Comparison of ENCODE assay signal across 19 mouse cellular contexts in genomic region chr5:136511378-136511777, GRCm38 (mm10). TPM values are rescaled to one million over a fixed set of nuclear protein-coding genes. Genes with fewer than 3 reads are reported as not detected.
A peak's percentile ranks its signal among the peaks of the same experiment; 100 is the strongest.
DNase-seq lines count a peak whose midpoint lies in the region; ATAC-seq and TF ChIP-seq lines count a peak whose summit lies in the region.
"Had no signal": no experiment of that assay in that cellular context is flagged by ENCODE, and none has a peak within 500 bp of the region (broad histone marks: within the 10 kb centered on the region; RNA-seq: fewer than 3 reads in every experiment).

No protein-coding gene starts in this region.

- H3K4me1 ChIP-seq in forebrain, embryonic 14.5 days (ENCODE audit: control insufficient read depth, insufficient read depth, low read length): peaks cover 10% of the 10 kb centered on the region
- H3K4me1 ChIP-seq in forebrain, embryonic 11.5 days (replicated peaks; ENCODE audit: control insufficient read depth, insufficient read depth, low read length): no peaks in the 10 kb centered on the region
- peaks cover 42% of the 10 kb centered on the region for H3K4me1 ChIP-seq in kidney, adult 2 months (ENCODE audit: control insufficient read depth, insufficient read depth, low read length)
- H3K4me1 ChIP-seq in neural tube, embryonic 13.5 days (replicated peaks): peaks cover 42% of the 10 kb centered on the region

- H3K4me2 ChIP-seq in forebrain, embryonic 14.5 days (ENCODE audit: low read length): no peak overlapping the region
- H3K4me2 ChIP-seq in forebrain, embryonic 11.5 days (ENCODE audit: low read depth, low read length, severe bottlenecking): no peak overlapping the region
- H3K4me2 ChIP-seq in neural tube, embryonic 13.5 days: no peak overlapping the region
- H3K4me2 ChIP-seq: stomach, embryonic 15.5 days had no signal

- H3K27ac ChIP-seq in forebrain, embryonic 14.5 days (ENCODE audit: low read depth, low read length): no peak overlapping the region
- H3K27ac ChIP-seq in forebrain, embryonic 11.5 days (ENCODE audit: low read depth, low read length): no peak overlapping the region
- peak overlapping the region; percentile 77 for H3K27ac ChIP-seq in kidney, adult 2 months (ENCODE audit: insufficient read depth, low read depth, low read length)
- H3K27ac ChIP-seq in neural tube, embryonic 13.5 days (replicated peaks): 0 out of 2 replicates have a peak overlapping the region, but pooled peaks have one; percentile 33
- H3K27ac ChIP-seq: layer of hippocampus, adult 2 months; macrophage; stomach, embryonic 15.5 days had no signal

- H3K36me3 ChIP-seq in forebrain, embryonic 14.5 days (ENCODE audit: control insufficient read depth, insufficient read depth, low read length): no peaks in the 10 kb centered on the region
- no peaks in the 10 kb centered on the region for H3K36me3 ChIP-seq in forebrain, embryonic 11.5 days (ENCODE audit: control insufficient read depth, insufficient read depth, low read length)
- H3K36me3 ChIP-seq in kidney, adult 2 months (ENCODE audit: control insufficient read depth, insufficient read depth, low read length): no peaks in the 10 kb centered on the region
- H3K36me3 ChIP-seq in neural tube, embryonic 13.5 days: no peaks in the 10 kb centered on the region
- H3K36me3 ChIP-seq: stomach, embryonic 15.5 days had no signal

- H3K27me3 ChIP-seq in forebrain, embryonic 14.5 days (replicated peaks; ENCODE audit: control insufficient read depth, insufficient read depth, low read length): no peaks in the 10 kb centered on the region
- no peaks in the 10 kb centered on the region for H3K27me3 ChIP-seq in forebrain, embryonic 11.5 days (ENCODE audit: control insufficient read depth, insufficient read depth, low read length)
- no peaks in the 10 kb centered on the region for H3K27me3 ChIP-seq in kidney, adult 2 months (replicated peaks; ENCODE audit: control insufficient read depth, insufficient read depth, low read length)
- no peaks in the 10 kb centered on the region for H3K27me3 ChIP-seq in neural tube, embryonic 13.5 days
- H3K27me3 ChIP-seq: stomach, embryonic 15.5 days had no signal

- no peak overlapping the region for H3K4me3 ChIP-seq in forebrain, embryonic 14.5 days (ENCODE audit: low read depth, low read length)
- no peak overlapping the region for H3K4me3 ChIP-seq in forebrain, embryonic 11.5 days (ENCODE audit: low read depth, low read length)
- H3K4me3 ChIP-seq in kidney, adult 2 months (ENCODE audit: insufficient read depth, low read depth, low read length): no peak overlapping the region
- H3K4me3 ChIP-seq in neural tube, embryonic 13.5 days: no peak overlapping the region
- H3K4me3 ChIP-seq: layer of hippocampus, adult 2 months; stomach, embryonic 15.5 days had no signal

- TF ChIP-seq POLR2A in kidney, adult 2 months (IDR thresholded peaks at IDR 0.05; ENCODE audit: low read depth, low read length): no peak

- 50% methylated on average over 7 of the region's 7 CpGs for WGBS in forebrain, embryonic 14.5 days
- 89% methylated on average over 7 of the region's 7 CpGs for WGBS in forebrain, embryonic 11.5 days
- 37% methylated on average over 7 of the region's 7 CpGs for WGBS in kidney, adult 2 months
- 58% methylated on average over 7 of the region's 7 CpGs for WGBS in neural tube, embryonic 13.5 days

- H3K9me3 ChIP-seq in forebrain, embryonic 14.5 days (replicated peaks; ENCODE audit: control insufficient read depth, low read length): no peaks in the 10 kb centered on the region
- H3K9me3 ChIP-seq in forebrain, embryonic 11.5 days (ENCODE audit: control insufficient read depth, low read length): no peaks in the 10 kb centered on the region
- H3K9me3 ChIP-seq in neural tube, embryonic 13.5 days: no peaks in the 10 kb centered on the region
- H3K9me3 ChIP-seq: stomach, embryonic 15.5 days had no signal

- H3K9ac ChIP-seq in forebrain, embryonic 14.5 days (ENCODE audit: low read length): no peak overlapping the region
- H3K9ac ChIP-seq in forebrain, embryonic 11.5 days (ENCODE audit: low read length): no peak overlapping the region
- H3K9ac ChIP-seq in neural tube, embryonic 13.5 days: no peak overlapping the region
- H3K9ac ChIP-seq: stomach, embryonic 15.5 days had no signal

- peak; percentile 69; the same call in 1 of the 2 replicates for ATAC-seq in forebrain, embryonic 14.5 days
- ATAC-seq in forebrain, embryonic 11.5 days (replicated peaks; ENCODE audit: low FRiP score): no peak
- ATAC-seq in neural tube, embryonic 13.5 days (ENCODE audit: low read depth): no peak
- peak; percentile 32; the same call in 1 of the 2 replicates for ATAC-seq in megakaryocyte progenitor cell, adult 5-6 weeks (replicated peaks; ENCODE audit: poor library complexity)
- ATAC-seq: hindbrain, embryonic 16.5 days; liver, postnatal 0 days had no signal

- peak; percentile 61 for DNase-seq in forebrain, embryonic 14.5 days (ENCODE audit: low spot score)
- DNase-seq in forebrain, embryonic 11.5 days (ENCODE audit: low spot score): no peak
- DNase-seq in kidney, adult 2 months: no peak
- no peak for DNase-seq in kidney, postnatal 4 days
- no peak for DNase-seq in neural tube, embryonic 10.5 days (ENCODE audit: extremely low spot score, low spot score)
- no peak for DNase-seq in spleen, postnatal 36 days (ENCODE audit: low spot score in 2 of 2)
- DNase-seq: adrenal gland, adult 8-10 months; cerebellum, adult 11-12 months; cerebellum, postnatal 36 days; heart, postnatal 36 days; liver; liver, postnatal 0 days; thymus, adult 2 months had no signal

- no peak for TF ChIP-seq CTCF in kidney, adult 2 months (conservative IDR thresholded peaks at IDR 0.05; ENCODE audit: insufficient read depth, insufficient read length, low read depth, low read length)

RNA-seq across cellular contexts. Expression of gene Cux1, which starts 55.9 kb away (rescaled TPM):
- polyA plus RNA-seq in forebrain, embryonic 14.5 days (2014; fragmentation: Nextera tagmentation; extraction: Ambion mirVana): 89.6 and 115 TPM in 2 replicates
- 156 and 163 TPM in 2 replicates for polyA plus RNA-seq in forebrain, embryonic 11.5 days (2014; fragmentation: Nextera tagmentation; extraction: Ambion mirVana)
- polyA plus RNA-seq in kidney, adult 2 months (2012; rRNA removed): 126 and 136 TPM in 2 replicates
- polyA plus RNA-seq in neural tube, embryonic 13.5 days (2015; fragmentation: Nextera tagmentation; extraction: Ambion mirVana): 93.9 and 102 TPM in 2 replicates
- 110 and 118 TPM in 2 replicates for total RNA-seq in megakaryocyte progenitor cell, adult 5-6 weeks (2015)
- 104 and 116 TPM in 2 replicates for total RNA-seq in megakaryocyte progenitor cell, adult 5-6 weeks (2017)

Comparison
In these comparisons a context has a peak if more than half of its experiments do, and no peak if none do; other contexts are left out.
1. ATAC-seq: peak in forebrain, embryonic 14.5 days (single experiment) and megakaryocyte progenitor cell, adult 5-6 weeks (single experiment); none in forebrain, embryonic 11.5 days (single experiment) and neural tube, embryonic 13.5 days (single experiment).
2. H3K27ac ChIP-seq: peak in kidney, adult 2 months (single experiment) and neural tube, embryonic 13.5 days (single experiment); none in forebrain, embryonic 14.5 days (single experiment) and forebrain, embryonic 11.5 days (single experiment).